10 mouse cellular contexts compared by ENCODE assay signal in genomic region chr5:111725195-111725920, GRCm38 (mm10). TPM values are rescaled to one million over a fixed set of nuclear protein-coding genes. Genes with fewer than 3 reads are reported as not detected.
DNase-seq lines count a peak whose midpoint lies in the region; ATAC-seq and TF ChIP-seq lines count a peak whose summit lies in the region.
"Had no signal": no experiment of that assay in that cellular context is flagged by ENCODE, and none has a peak within 500 bp of the region (broad histone marks: within the 10 kb centered on the region; RNA-seq: fewer than 3 reads in every experiment).

No protein-coding gene starts in this region.

- intact Hi-C loops in heart, postnatal 10 days (cut with DNase I) = no loop called here

- H3K36me3 ChIP-seq in limb, embryonic 14.5 days (ENCODE audit: control insufficient read depth, insufficient read depth, low read length) = no peaks in the 10 kb centered on the region

- no peaks in the 10 kb centered on the region for H3K9me3 ChIP-seq in limb, embryonic 14.5 days (ENCODE audit: control insufficient read depth, low read length)

- 0 out of 2 replicates have a peak overlapping the region, but pooled peaks have one; percentile 33 for H3K27ac ChIP-seq in limb, embryonic 14.5 days (replicated peaks; ENCODE audit: low read depth, low read length)
- H3K27ac ChIP-seq: liver, embryonic 14.5 days had no signal

- H3K4me1 ChIP-seq in limb, embryonic 14.5 days (ENCODE audit: control insufficient read depth, insufficient read depth, low read length) = peaks cover 18% of the 10 kb centered on the region

- no peaks in the 10 kb centered on the region for H3K27me3 ChIP-seq in limb, embryonic 14.5 days (ENCODE audit: control insufficient read depth, insufficient read depth, low read length)

- H3K9ac ChIP-seq in limb, embryonic 14.5 days (ENCODE audit: low read depth, low read length, severe bottlenecking) = 0 out of 2 replicates have a peak overlapping the region, but pooled peaks have one; percentile 12
- H3K9ac ChIP-seq: liver, embryonic 14.5 days had no signal

- WGBS in limb, embryonic 14.5 days = 31% methylated on average over 22 of the region's 22 CpGs

- H3K4me3 ChIP-seq in limb, embryonic 14.5 days (replicated peaks; ENCODE audit: low read length) = no peak overlapping the region
- H3K4me3 ChIP-seq: erythroblast, embryonic 14.5 days had no signal

- TF ChIP-seq CTCF in brain, embryonic 14.5 days (IDR thresholded peaks at IDR 0.05; ENCODE audit: borderline replicate concordance, extremely low read depth, insufficient read depth, insufficient read length) = no peak

- no peak for ATAC-seq in limb, embryonic 14.5 days (ENCODE audit: low FRiP score, low read depth)
- no peak for ATAC-seq in megakaryocyte-erythroid progenitor cell, adult 5-6 weeks (replicated peaks; ENCODE audit: low FRiP score, low TSS enrichment, poor library complexity, severe bottlenecking)

- DNase-seq in cerebellum, postnatal 14 days = peak; percentile 54 to 59
- no peak for DNase-seq in cerebellum, adult 18-20 months
- peak; percentile 94 for DNase-seq in brain, embryonic 14.5 days (ENCODE audit: low read depth)
- peak; percentile 59 to 68 for DNase-seq in heart, postnatal 10 days
- no peak for DNase-seq in limb, embryonic 14.5 days (ENCODE audit: low spot score)
- DNase-seq in c-Kit-positive CD71-positive TER-119-positive erythroid progenitor cells, embryonic 14.5 days (ENCODE audit: low spot score) = no peak
- no peak for DNase-seq in spleen, postnatal 10 days (ENCODE audit: low spot score in 2 of 2)

- no peak overlapping the region for H3K4me2 ChIP-seq in limb, embryonic 14.5 days (replicated peaks; ENCODE audit: low read depth, low read length, severe bottlenecking)

- TF ChIP-seq POLR2A in brain, embryonic 14.5 days (IDR thresholded peaks at IDR 0.05; ENCODE audit: borderline replicate concordance, extremely low read depth, insufficient read depth, insufficient read length, poor library complexity, severe bottlenecking) = no peak
- no peak for TF ChIP-seq POLR2A in limb, embryonic 14.5 days (IDR thresholded peaks at IDR 0.05; ENCODE audit: borderline replicate concordance, extremely low read depth, insufficient read depth, insufficient read length)

RNA-seq across cellular contexts. Expression of gene Gm26897, which starts 8.4 kb away (rescaled TPM):
- polyA plus RNA-seq in brain, embryonic 14.5 days (2012; rRNA removed) = not detected in 2 replicates
- not detected for total RNA-seq in heart, postnatal 10 days (2021)
- polyA plus RNA-seq in limb, embryonic 14.5 days (2012; rRNA removed) = not detected in 2 replicates
- not detected in 2 replicates for polyA plus RNA-seq in limb, embryonic 14.5 days (2014; fragmentation: Nextera tagmentation; extraction: Ambion mirVana)
- total RNA-seq in megakaryocyte-erythroid progenitor cell, adult 5-6 weeks (2014; fragmentation: Nextera tagmentation) = not detected in 2 replicates
- not detected in 2 replicates for total RNA-seq in megakaryocyte-erythroid progenitor cell, adult 5-6 weeks (2017)
- polyA plus RNA-seq: erythroblast, embryonic 14.5 days; liver, embryonic 14.5 days had no signal

Comparison
In these comparisons a context has a peak if more than half of its experiments do, and no peak if none do; other contexts are left out.
1. DNase-seq: peak in cerebellum, postnatal 14 days (2 of 2), brain, embryonic 14.5 days (single experiment) and heart, postnatal 10 days (2 of 2); none in cerebellum, adult 18-20 months (0 of 2), limb, embryonic 14.5 days (single experiment), c-Kit-positive CD71-positive TER-119-positive erythroid progenitor cells, embryonic 14.5 days (single experiment) and spleen, postnatal 10 days (0 of 2).